In the genomic region with DNA sequence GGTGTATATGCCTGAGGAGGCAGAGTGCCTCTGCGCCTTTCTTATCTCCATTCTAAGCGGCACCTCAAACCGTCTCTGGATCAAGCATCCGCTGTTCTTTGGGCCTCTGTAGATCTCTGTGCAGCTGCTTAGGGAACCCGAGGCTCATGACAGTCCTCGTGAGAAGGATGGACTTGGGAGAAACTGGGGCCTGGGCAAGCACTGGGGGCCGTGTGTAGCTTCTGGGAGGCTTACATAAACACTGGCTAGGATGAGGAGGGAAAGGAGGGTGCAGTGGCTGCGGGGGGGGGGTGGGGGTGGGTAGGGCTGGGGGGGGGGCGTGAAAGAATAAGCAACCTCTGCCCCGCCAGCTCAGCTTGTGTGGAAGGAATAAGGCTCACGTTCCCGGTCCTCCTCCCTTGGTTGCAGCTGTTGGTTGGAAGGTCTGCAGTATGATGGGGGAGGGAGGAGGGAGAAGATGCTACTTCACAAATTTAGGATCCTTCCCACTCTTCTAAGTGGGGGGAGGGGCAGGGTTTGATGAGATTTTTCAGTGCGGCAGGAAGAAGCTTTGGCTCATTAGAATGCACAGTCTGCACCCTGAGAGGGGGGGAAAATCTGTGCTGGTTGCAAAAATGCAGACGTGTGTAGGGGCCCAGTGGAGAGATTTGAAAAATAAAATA, we compare ENCODE assay signal across 8 mouse cellular contexts. TPM values are rescaled to one million over a fixed set of nuclear protein-coding genes. Genes with fewer than 3 reads are reported as not detected.
DNase-seq lines count a peak whose midpoint lies in the region; ATAC-seq and TF ChIP-seq lines count a peak whose summit lies in the region.

No protein-coding gene starts in this region.

- H3K27ac ChIP-seq in intestine, embryonic 15.5 days: peak overlapping the region; percentile 97
- H3K27ac ChIP-seq in limb, embryonic 14.5 days (replicated peaks; ENCODE audit: low read depth, low read length): peak overlapping the region; percentile 83
- H3K27ac ChIP-seq in olfactory bulb, adult 2 months (ENCODE audit: insufficient read depth, low read depth, low read length): peak overlapping the region; percentile 98

- no peaks in the 10 kb centered on the region for H3K27me3 ChIP-seq in intestine, embryonic 15.5 days (replicated peaks)
- no peaks in the 10 kb centered on the region for H3K27me3 ChIP-seq in limb, embryonic 14.5 days (ENCODE audit: control insufficient read depth, insufficient read depth, low read length)

- DNase-seq in adrenal gland, adult (ENCODE audit: inconsistent age in 2 of 2, low spot score in 1 of 2): peak; percentile 44 to 69
- no peak for DNase-seq in adrenal gland, adult 2 months
- DNase-seq in cerebellum, postnatal 14 days: peak; percentile 53 to 75
- DNase-seq in gastrocnemius, postnatal 10 days: peak; percentile 65
- no peak for DNase-seq in limb, embryonic 14.5 days (ENCODE audit: low spot score)

- no peak for TF ChIP-seq POLR2A in limb, embryonic 14.5 days (IDR thresholded peaks at IDR 0.05; ENCODE audit: borderline replicate concordance, extremely low read depth, insufficient read depth, insufficient read length)
- TF ChIP-seq POLR2A in olfactory bulb, adult 2 months (IDR thresholded peaks at IDR 0.05; ENCODE audit: insufficient read depth, low read depth, low read length): no peak

- no peaks in the 10 kb centered on the region for H3K9me3 ChIP-seq in intestine, embryonic 15.5 days
- H3K9me3 ChIP-seq in limb, embryonic 14.5 days (ENCODE audit: control insufficient read depth, low read length): no peaks in the 10 kb centered on the region

- ATAC-seq in intestine, embryonic 15.5 days: no peak
- no peak; the same call in 1 of the 2 replicates for ATAC-seq in limb, embryonic 14.5 days (ENCODE audit: low FRiP score, low read depth)
- no peak for ATAC-seq in megakaryocyte progenitor cell, adult 5-6 weeks (replicated peaks; ENCODE audit: poor library complexity)

- no peaks in the 10 kb centered on the region for H3K36me3 ChIP-seq in intestine, embryonic 15.5 days
- no peaks in the 10 kb centered on the region for H3K36me3 ChIP-seq in limb, embryonic 14.5 days (ENCODE audit: control insufficient read depth, insufficient read depth, low read length)

- peaks cover 59% of the 10 kb centered on the region for H3K4me1 ChIP-seq in intestine, embryonic 15.5 days (replicated peaks)
- peaks cover 58% of the 10 kb centered on the region for H3K4me1 ChIP-seq in limb, embryonic 14.5 days (ENCODE audit: control insufficient read depth, insufficient read depth, low read length)
- peaks cover 53% of the 10 kb centered on the region for H3K4me1 ChIP-seq in olfactory bulb, adult 2 months (ENCODE audit: control insufficient read depth, insufficient read depth, low read length)

- WGBS in intestine, embryonic 15.5 days: 25% methylated on average over 14 of the region's 14 CpGs
- 22% methylated on average over 13 of the region's 14 CpGs for WGBS in limb, embryonic 14.5 days
- WGBS in olfactory bulb, adult 2 months: 12% methylated on average over 14 of the region's 14 CpGs

- H3K9ac ChIP-seq in intestine, embryonic 15.5 days: peak overlapping the region; percentile 15; the same call in 1 of the 2 replicates
- H3K9ac ChIP-seq in limb, embryonic 14.5 days (ENCODE audit: low read depth, low read length, severe bottlenecking): no peak overlapping the region

- peak overlapping the region; percentile 60 for H3K4me2 ChIP-seq in intestine, embryonic 15.5 days (replicated peaks)
- no peak overlapping the region for H3K4me2 ChIP-seq in limb, embryonic 14.5 days (replicated peaks; ENCODE audit: low read depth, low read length, severe bottlenecking)

- no peak for TF ChIP-seq CTCF in olfactory bulb, adult 2 months (IDR thresholded peaks at IDR 0.05; ENCODE audit: insufficient read depth, low read depth, low read length)

- no peak overlapping the region for H3K4me3 ChIP-seq in intestine, embryonic 15.5 days (replicated peaks)
- no peak overlapping the region for H3K4me3 ChIP-seq in limb, embryonic 14.5 days (replicated peaks; ENCODE audit: low read length)
- 0 out of 2 replicates have a peak overlapping the region, but pooled peaks have one; percentile 8 for H3K4me3 ChIP-seq in olfactory bulb, adult 2 months (ENCODE audit: insufficient read depth, low read depth, low read length)

RNA-seq across cellular contexts. Expression of gene Nr1d1, which starts 6.8 kb away (rescaled TPM):
- 100 to 1,000 TPM; 135 to 155 TPM for total RNA-seq in adrenal gland, adult 2 months (2021)
- 404 and 577 TPM in 2 replicates for polyA plus RNA-seq in adrenal gland, adult 2 months (2012; rRNA removed)
- total RNA-seq in gastrocnemius, postnatal 10 days (2021): 10 to 100 TPM; 42.4 to 58.7 TPM
- polyA plus RNA-seq in intestine, embryonic 15.5 days (2015; fragmentation: Nextera tagmentation; extraction: Ambion mirVana): 2.6 and 2.7 TPM in 2 replicates
- polyA plus RNA-seq in limb, embryonic 14.5 days (2012; rRNA removed): 1.8 and 2.5 TPM in 2 replicates
- 1.2 and 1.4 TPM in 2 replicates for polyA plus RNA-seq in limb, embryonic 14.5 days (2014; fragmentation: Nextera tagmentation; extraction: Ambion mirVana)
- not detected in 2 replicates for polyA plus RNA-seq in olfactory bulb, adult 2 months (2012; ENCODE audit: insufficient read depth, insufficient read length, low replicate concordance, missing spikeins)
- 3.3 and 3.5 TPM in 2 replicates for total RNA-seq in megakaryocyte progenitor cell, adult 5-6 weeks (2015)
- 0.47 and 0.87 TPM in 2 replicates for total RNA-seq in megakaryocyte progenitor cell, adult 5-6 weeks (2017)

RNA-seq across cellular contexts. Expression of gene Msl1, which starts 13.3 kb away (rescaled TPM):
- 10 to 100 TPM; 80.9 to 98.0 TPM for total RNA-seq in adrenal gland, adult 2 months (2021)
- polyA plus RNA-seq in adrenal gland, adult 2 months (2012; rRNA removed): 63.2 and 65.0 TPM in 2 replicates
- 10 to 100 TPM; 62.6 to 74.1 TPM for total RNA-seq in gastrocnemius, postnatal 10 days (2021)
- polyA plus RNA-seq in intestine, embryonic 15.5 days (2015; fragmentation: Nextera tagmentation; extraction: Ambion mirVana): 18.9 and 19.7 TPM in 2 replicates
- polyA plus RNA-seq in limb, embryonic 14.5 days (2012; rRNA removed): 76.9 and 81.1 TPM in 2 replicates
- polyA plus RNA-seq in limb, embryonic 14.5 days (2014; fragmentation: Nextera tagmentation; extraction: Ambion mirVana): 19.8 and 23.5 TPM in 2 replicates
- 206 and 252 TPM in 2 replicates for polyA plus RNA-seq in olfactory bulb, adult 2 months (2012; ENCODE audit: insufficient read depth, insufficient read length, low replicate concordance, missing spikeins)
- 60.8 and 62.0 TPM in 2 replicates for total RNA-seq in megakaryocyte progenitor cell, adult 5-6 weeks (2015)
- total RNA-seq in megakaryocyte progenitor cell, adult 5-6 weeks (2017): 76.3 and 99.9 TPM in 2 replicates

RNA-seq across cellular contexts. Expression of gene Casc3, which starts 22.7 kb away (rescaled TPM):
- total RNA-seq in adrenal gland, adult 2 months (2021): 10 to 100 TPM; 30.0 to 32.3 TPM
- 27.9 and 30.2 TPM in 2 replicates for polyA plus RNA-seq in adrenal gland, adult 2 months (2012; rRNA removed)
- total RNA-seq in gastrocnemius, postnatal 10 days (2021): 10 to 100 TPM; 19.1 to 26.2 TPM
- 28.2 and 29.8 TPM in 2 replicates for polyA plus RNA-seq in intestine, embryonic 15.5 days (2015; fragmentation: Nextera tagmentation; extraction: Ambion mirVana)
- 52.4 and 56.8 TPM in 2 replicates for polyA plus RNA-seq in limb, embryonic 14.5 days (2012; rRNA removed)
- 34.1 and 40.4 TPM in 2 replicates for polyA plus RNA-seq in limb, embryonic 14.5 days (2014; fragmentation: Nextera tagmentation; extraction: Ambion mirVana)
- not detected in 2 replicates for polyA plus RNA-seq in olfactory bulb, adult 2 months (2012; ENCODE audit: insufficient read depth, insufficient read length, low replicate concordance, missing spikeins)
- total RNA-seq in megakaryocyte progenitor cell, adult 5-6 weeks (2015): 38.3 and 39.0 TPM in 2 replicates
- 18.3 and 31.7 TPM in 2 replicates for total RNA-seq in megakaryocyte progenitor cell, adult 5-6 weeks (2017)

RNA-seq across cellular contexts. Expression of gene Thra, which starts 41.5 kb away (rescaled TPM):
- 10 to 100 TPM; 84.6 to 86.1 TPM for total RNA-seq in adrenal gland, adult 2 months (2021)
- polyA plus RNA-seq in adrenal gland, adult 2 months (2012; rRNA removed): 105 and 132 TPM in 2 replicates
- 100 to 1,000 TPM; 149 to 169 TPM for total RNA-seq in gastrocnemius, postnatal 10 days (2021)
- 42.7 and 45.5 TPM in 2 replicates for polyA plus RNA-seq in intestine, embryonic 15.5 days (2015; fragmentation: Nextera tagmentation; extraction: Ambion mirVana)
- polyA plus RNA-seq in limb, embryonic 14.5 days (2012; rRNA removed): 149 and 157 TPM in 2 replicates
- polyA plus RNA-seq in limb, embryonic 14.5 days (2014; fragmentation: Nextera tagmentation; extraction: Ambion mirVana): 55.9 and 63.2 TPM in 2 replicates
- 251 and 495 TPM in 2 replicates for polyA plus RNA-seq in olfactory bulb, adult 2 months (2012; ENCODE audit: insufficient read depth, insufficient read length, low replicate concordance, missing spikeins)
- 34.2 and 34.6 TPM in 2 replicates for total RNA-seq in megakaryocyte progenitor cell, adult 5-6 weeks (2015)
- 21.8 and 25.3 TPM in 2 replicates for total RNA-seq in megakaryocyte progenitor cell, adult 5-6 weeks (2017)

RNA-seq across cellular contexts. Expression of gene Med24, which starts 52.7 kb away (rescaled TPM):
- 10 to 100 TPM; 45.3 to 55.1 TPM for total RNA-seq in adrenal gland, adult 2 months (2021)
- 74.3 and 99.6 TPM in 2 replicates for polyA plus RNA-seq in adrenal gland, adult 2 months (2012; rRNA removed)
- 10 to 100 TPM; 47.8 to 52.5 TPM for total RNA-seq in gastrocnemius, postnatal 10 days (2021)
- 39.6 and 42.5 TPM in 2 replicates for polyA plus RNA-seq in intestine, embryonic 15.5 days (2015; fragmentation: Nextera tagmentation; extraction: Ambion mirVana)
- 83.4 and 104 TPM in 2 replicates for polyA plus RNA-seq in limb, embryonic 14.5 days (2012; rRNA removed)
- 43.9 and 48.3 TPM in 2 replicates for polyA plus RNA-seq in limb, embryonic 14.5 days (2014; fragmentation: Nextera tagmentation; extraction: Ambion mirVana)
- polyA plus RNA-seq in olfactory bulb, adult 2 months (2012; ENCODE audit: insufficient read depth, insufficient read length, low replicate concordance, missing spikeins): not detected in 2 replicates
- 28.7 and 30.9 TPM in 2 replicates for total RNA-seq in megakaryocyte progenitor cell, adult 5-6 weeks (2015)
- total RNA-seq in megakaryocyte progenitor cell, adult 5-6 weeks (2017): 36.2 and 46.3 TPM in 2 replicates

Comparison
In these comparisons a context has a peak if more than half of its experiments do, and no peak if none do; other contexts are left out.
1. DNase-seq: peak in adrenal gland, adult (2 of 2), cerebellum, postnatal 14 days (2 of 2) and gastrocnemius, postnatal 10 days (single experiment); none in adrenal gland, adult 2 months (single experiment) and limb, embryonic 14.5 days (single experiment).
2. RNA of gene Nr1d1, which starts 6.8 kb away (polyA plus RNA-seq): 404 to 577 TPM in adrenal gland, adult 2 months; 2.6 to 2.7 TPM in intestine, embryonic 15.5 days, 1.2 to 2.5 TPM in limb, embryonic 14.5 days and not detected in olfactory bulb, adult 2 months; every median in the first group is over 100 times any median in the second.
3. Peak in every context shown above with its lines, with median percentiles within 50 percentile points of each other: H3K27ac ChIP-seq.